Mouse (Mus musculus) gastrocnemius, adult 18-20 months (tissue): Measurements from ENCODE around the gene Ints14. TPM values are rescaled to one million over a fixed set of nuclear protein-coding genes. Genes with fewer than 3 reads are reported as not detected.
"Not testable (repeated sequence)": the region's sequence is repeated elsewhere in the genome, so short reads cannot be mapped to it uniquely, and the experiment has no call there.

Experiments used
- DNase-seq: peaks from one replicate; pipeline ENCODE4 v3.0.0; 2021; ENCODE audit warnings: low spot score
- total RNA-seq, 2 experiments: library from RNA; stranded (reverse); gene quantifications; 2 replicates each; pipeline ENCODE4 v1.2.3; 2021

The Ints14 gene
- total RNA-seq, 2 experiments from 2014 or later = 14.3 to 14.6 TPM

- DNase-seq = no peak
Observed at GRCm38 (mm10) chr9:64951161-64951657, 9.5 kb upstream of the Ints14 start, which contains the start of gene Slc24a1. Slc24a1 (minus strand) TSS chr9:64951607.

- no peak for DNase-seq
Observed at GRCm38 (mm10) chr9:64952055-64952454, 8.7 kb upstream of the Ints14 start.

GRCm38 (mm10) chr9:64953190-64953589 lies 7.5 kb upstream of the Ints14 start:
- no peak for DNase-seq

DNA sequence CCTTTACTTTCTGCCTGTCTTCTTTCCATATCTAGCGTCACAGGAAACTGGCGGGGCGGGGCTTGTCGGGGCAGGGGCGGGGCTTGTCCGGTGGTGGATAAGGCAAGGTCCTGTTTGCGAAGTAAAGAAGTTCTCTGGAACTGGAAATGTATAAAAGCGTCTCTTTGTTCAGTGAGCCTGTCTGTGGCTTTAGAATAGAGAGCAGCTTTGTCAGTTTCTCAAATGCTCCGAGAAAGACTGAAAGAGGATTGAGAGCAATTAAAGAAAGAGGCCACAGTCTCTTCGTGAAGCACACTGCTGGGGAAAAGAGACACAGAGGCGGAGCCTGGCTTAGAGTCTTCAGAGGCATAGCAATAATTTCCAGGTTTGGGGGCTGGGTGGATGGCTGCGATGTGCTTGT lies 4.4 kb upstream of the Ints14 start:
- DNase-seq = no peak

DNA sequence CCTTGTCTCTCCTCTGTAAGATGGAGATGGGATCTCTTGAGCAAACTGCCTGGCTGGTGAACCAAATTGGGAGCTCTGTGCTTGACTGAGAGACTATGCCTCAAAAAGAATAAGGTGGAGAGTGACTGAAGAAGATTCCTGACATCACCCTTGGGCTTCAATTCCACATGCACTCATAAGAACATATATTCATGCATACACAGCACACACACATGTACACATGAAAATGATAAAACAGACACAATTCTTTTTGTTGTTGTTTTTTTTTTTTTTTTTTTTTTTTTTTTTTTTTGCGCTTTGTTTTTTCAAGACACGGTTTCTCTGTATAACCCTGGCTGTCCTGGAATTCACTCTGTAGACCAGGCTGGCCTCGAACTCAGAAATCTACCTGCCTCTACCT lies 3.4 kb upstream of the Ints14 start:
- no peak for DNase-seq

DNA sequence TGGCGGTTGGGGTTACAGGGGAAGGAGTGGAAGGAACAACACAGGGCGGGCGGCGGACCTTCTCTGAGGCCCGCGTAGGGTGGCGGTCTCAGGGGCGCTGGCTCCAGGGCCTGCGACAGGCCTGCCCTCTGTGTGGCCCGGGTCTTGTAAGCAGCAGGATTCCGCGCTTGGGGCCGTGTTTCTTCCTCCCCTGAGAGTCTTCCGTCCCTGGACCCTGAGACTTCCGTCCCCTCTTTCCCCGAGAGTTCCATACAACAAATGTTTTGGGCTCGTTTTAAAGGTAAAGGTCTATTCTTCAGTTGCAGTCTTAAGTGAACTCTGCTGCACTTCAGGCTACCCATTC lies 244 bp downstream of the Ints14 start:
- no peak for DNase-seq

GRCm38 (mm10) chr9:64980548-64980947 lies 19.8 kb downstream of the Ints14 start:
- DNase-seq = no peak

GRCm38 (mm10) chr9:64981904-64982303 lies 21.2 kb downstream of the Ints14 start:
- no peak for DNase-seq

GRCm38 (mm10) chr9:64985037-64985794 lies 24.5 kb downstream of the Ints14 start:
- no peak for DNase-seq

GRCm38 (mm10) chr9:64985807-64986206 lies 25.1 kb downstream of the Ints14 start:
- no peak for DNase-seq

- DNase-seq = no peak
Observed at GRCm38 (mm10) chr9:64987651-64988050, 26.9 kb downstream of the Ints14 start.

GRCm38 (mm10) chr9:64988443-64988842 lies 27.7 kb downstream of the Ints14 start:
- no peak for DNase-seq

GRCm38 (mm10) chr9:64990291-64990690 lies 29.6 kb downstream of the Ints14 start:
- DNase-seq = no peak

GRCm38 (mm10) chr9:64995464-64995863 lies 34.8 kb downstream of the Ints14 start:
- DNase-seq = not testable (repeated sequence)

DNA sequence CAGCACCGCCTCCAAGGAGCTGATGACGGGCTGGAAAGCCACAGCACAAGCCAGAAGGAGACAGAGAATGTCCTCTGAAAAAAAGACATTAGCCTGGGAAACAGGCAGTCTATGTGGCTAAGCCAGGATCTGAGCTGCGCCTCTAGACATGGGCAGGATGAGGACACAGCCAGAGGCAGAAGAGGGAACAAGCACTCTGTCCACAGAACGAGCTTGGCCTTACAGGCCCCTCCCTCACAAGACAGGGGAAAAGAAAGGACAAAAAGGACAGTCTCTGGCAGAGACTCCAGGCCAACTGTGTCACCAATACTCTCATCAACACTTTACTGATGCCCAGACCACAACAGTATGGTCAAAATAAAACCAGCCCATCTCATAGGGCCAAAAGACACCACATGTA lies 40.8 kb downstream of the Ints14 start:
- DNase-seq = no peak

DNA sequence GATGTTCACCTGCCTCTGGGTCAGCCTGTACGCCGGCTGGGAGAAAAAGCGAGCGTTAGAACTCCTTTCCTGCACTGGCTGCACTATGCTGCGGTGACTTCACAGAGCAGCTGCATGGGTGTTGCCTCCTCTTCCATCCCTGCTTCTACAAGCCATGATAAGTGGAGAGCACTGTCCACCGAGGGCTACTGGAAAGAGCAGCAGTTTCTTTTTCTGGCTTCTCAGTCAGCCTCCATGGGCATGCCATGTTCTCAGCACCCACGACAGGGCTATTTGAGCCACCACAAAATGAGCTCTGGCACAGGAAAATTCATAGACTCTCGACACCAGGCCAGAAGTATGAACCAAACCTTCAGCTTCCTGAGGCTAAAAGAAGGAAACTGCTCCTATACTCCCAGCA lies 45.0 kb downstream of the Ints14 start:
- DNase-seq = peak; percentile 41

GRCm38 (mm10) chr9:65010632-65011031 lies 49.9 kb downstream of the Ints14 start:
- no peak for DNase-seq

GRCm38 (mm10) chr9:65011304-65011703 lies 50.6 kb downstream of the Ints14 start:
- peak; percentile 44 for DNase-seq

GRCm38 (mm10) chr9:65015461-65016222 lies 54.9 kb downstream of the Ints14 start:
- DNase-seq = no peak

DNA sequence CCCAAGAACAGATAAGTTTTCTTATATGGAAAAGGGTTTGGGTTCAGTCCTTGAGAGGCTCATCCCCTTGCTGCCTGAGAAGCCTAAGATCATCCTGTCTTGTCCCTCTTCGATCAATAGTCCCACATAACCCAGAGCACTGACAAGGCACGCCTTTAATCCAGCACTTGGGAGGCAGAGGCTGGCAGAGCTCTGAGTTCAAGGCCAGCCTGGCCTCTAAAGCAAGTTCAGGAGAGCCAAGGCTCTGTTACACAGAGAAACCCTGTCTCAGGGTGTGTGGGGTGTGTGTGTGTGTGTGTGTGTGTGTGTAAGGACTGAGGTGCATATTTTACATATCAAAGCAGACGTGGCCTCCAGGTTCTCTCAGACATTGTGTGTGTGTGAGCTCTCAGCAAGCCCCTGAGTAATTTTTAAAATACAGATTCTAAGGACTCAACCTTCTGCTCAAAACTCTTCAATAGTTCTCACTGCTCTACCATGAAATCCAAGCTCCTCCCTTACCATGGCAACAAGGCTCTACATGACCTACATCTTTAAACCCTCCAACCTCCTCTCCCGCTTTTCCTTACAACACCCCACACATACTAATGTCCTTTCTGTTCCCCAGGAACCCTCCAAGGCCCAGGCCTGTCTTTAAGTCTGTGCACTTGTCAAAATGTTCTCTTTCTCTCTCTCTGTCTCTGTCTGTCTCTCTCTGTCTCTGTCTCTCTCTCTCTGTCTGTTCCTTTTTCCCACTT lies 55.7 kb downstream of the Ints14 start:
- DNase-seq = no peak

DNA sequence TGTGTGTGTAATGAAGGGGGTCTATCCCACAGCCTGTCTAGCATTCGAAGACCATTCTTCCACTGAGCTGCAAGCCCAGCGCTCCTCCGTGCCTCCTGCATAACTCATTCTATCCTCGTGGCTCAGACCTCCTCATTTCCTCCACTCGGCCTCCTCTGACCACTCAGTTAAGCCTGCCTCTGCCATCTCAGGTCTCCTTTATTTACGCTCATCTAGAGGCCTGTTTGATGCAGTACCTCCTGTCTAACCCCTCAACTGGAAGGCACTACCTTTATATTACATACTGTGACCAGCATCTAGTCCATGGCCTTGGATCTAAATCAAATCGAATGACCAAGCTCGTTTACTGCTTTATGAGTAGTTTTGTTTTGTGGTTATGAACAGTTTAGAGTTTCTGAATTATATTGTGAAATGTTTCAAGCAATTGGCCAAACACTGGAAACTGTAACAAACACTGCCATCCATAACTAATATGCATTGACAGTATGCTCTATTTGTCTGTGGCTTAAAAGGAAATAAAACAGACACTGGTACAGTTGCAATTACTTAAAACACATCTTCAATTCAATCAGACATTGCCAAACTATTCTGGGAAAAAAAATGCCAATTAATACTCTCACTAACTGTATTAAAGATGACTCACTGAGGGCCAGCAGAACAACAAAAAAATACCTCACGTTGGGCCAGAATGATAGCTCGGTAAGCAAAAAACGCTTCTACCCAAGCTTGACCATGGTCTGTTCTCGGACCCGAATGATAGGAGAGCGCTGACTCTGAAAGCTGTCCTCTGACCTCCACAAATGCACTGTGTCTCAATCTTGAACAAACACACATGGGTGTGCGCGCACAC lies 56.5 kb downstream of the Ints14 start:
- DNase-seq = no peak
